Mouse (Mus musculus) heart, postnatal 0 days (tissue): ENCODE results near the gene Ces2e. TPM values are rescaled to one million over a fixed set of nuclear protein-coding genes. Genes with fewer than 3 reads are reported as not detected.

Experiments
- ATAC-seq: fragments of 200-750 bp; cut with Nextera tagmentation; 2 replicates; pipeline ENCODE4 v1.8.0; 2017; ENCODE audit warnings: low read depth, moderate number of reproducible peaks, moderate library complexity; ENCODE audit not compliant: insufficient read depth
- DNase-seq: peaks from one replicate; pipeline ENCODE4 v3.0.0-alpha.2; 2016; ENCODE audit warnings: low spot score
- H3K27ac ChIP-seq: fragments of 300-500 bp; sonication (generic); 2 replicates; pipeline ENCODE4 v1.5.1; 2014; ENCODE audit warnings: low read depth, mild to moderate bottlenecking
- H3K27me3 ChIP-seq: fragments of 300-500 bp; sonication (generic); 2 replicates; pipeline ENCODE4 v1.6.1; 2014; ENCODE audit warnings: low read length, mixed read lengths; ENCODE audit not compliant: control insufficient read depth, insufficient read depth
- H3K36me3 ChIP-seq: fragments of 300-500 bp; sonication (generic); replicated peaks from 2 replicates; pipeline ENCODE4 v1.6.1; 2014; ENCODE audit warnings: low read length, mixed read lengths; ENCODE audit not compliant: control insufficient read depth, insufficient read depth
- H3K4me1 ChIP-seq: fragments of 300-500 bp; sonication (generic); 2 replicates; pipeline ENCODE4 v1.6.1; 2014; ENCODE audit warnings: antibody characterized with exemption; ENCODE audit not compliant: control insufficient read depth, insufficient read depth
- H3K4me2 ChIP-seq: fragments of 300-500 bp; sonication (generic); 2 replicates; pipeline ENCODE4 v1.6.1; 2014; ENCODE audit warnings: low read depth, mild to moderate bottlenecking, low read length, moderate library complexity
- H3K4me3 ChIP-seq: fragments of 300-500 bp; sonication (generic); 2 replicates; pipeline ENCODE4 v1.5.1; 2014; ENCODE audit warnings: low read depth, low read length
- H3K9ac ChIP-seq: fragments of 300-500 bp; sonication (generic); replicated peaks from 2 replicates; pipeline ENCODE4 v1.6.1; 2014; ENCODE audit warnings: low read depth, low read length, mixed read lengths
- H3K9me3 ChIP-seq: fragments of 300-500 bp; sonication (generic); replicated peaks from 2 replicates; pipeline ENCODE4 v1.6.1; 2016; ENCODE audit warnings: low read length; ENCODE audit not compliant: control insufficient read depth
- CTCF ChIP-seq: IDR thresholded peaks from 2 replicates; pipeline ENCODE4 v1.5.1; 2016; ENCODE audit warnings: antibody characterized with exemption, control low read depth, low read depth
- EP300 ChIP-seq: IDR thresholded peaks from 2 replicates; pipeline ENCODE4 v1.6.1; 2016; ENCODE audit warnings: antibody characterized with exemption, low read depth
- WGBS: fragments of 180-500 bp; shearing (Covaris S2); extraction: QIAGEN DNeasy Blood & Tissue Kit; methylation state at CpG from one replicate; pipeline ENCODE4 v1.1.7; 2014; 5-methylcytosine and 5-hydroxymethylcytosine counted together
- polyA plus RNA-seq: library from polyadenylated mRNA; unstranded; fragments of >200 nt; fragmentation: Nextera tagmentation; extraction: Ambion mirVana; gene quantifications from 2 replicates; pipeline ENCODE4 v1.2.1, GENCODE M21; 2015
- total RNA-seq: library from RNA; depleted of rRNA; stranded (reverse); fragments of >200 nt; gene quantifications from 2 replicates; pipeline ENCODE4 v1.2.3, GENCODE M21; 2014; ENCODE audit warnings: low replicate concordance; rRNA removed

Gene Ces2e
- total and polyA plus RNA-seq, 2 experiments from 2014 or later: 0.66 to 2.8 TPM

GRCm38 (mm10) chr8:104963375-104963894 is 37.4 kb downstream of the Ces2e start:
- no peak for TF ChIP-seq EP300
- no peak for TF ChIP-seq CTCF
- Histone ChIP-seq H3K9ac (no peak overlapping the region), H3K27me3 (no peaks in the 10 kb centered on the region), H3K9me3 (no peaks in the 10 kb centered on the region), H3K4me2 (no peak overlapping the region), H3K4me1 (no peaks in the 10 kb centered on the region), H3K27ac (no peak overlapping the region), H3K36me3 (no peaks in the 10 kb centered on the region), H3K4me3 (no peak overlapping the region)
- WGBS: 76% methylated on average over 4 of the region's 4 CpGs
- DNase-seq (no peak), ATAC-seq (no peak)

GRCm38 (mm10) chr8:104984126-104984525 is 58.1 kb downstream of the Ces2e start:
- Histone ChIP-seq H3K27ac (no peak overlapping the region), H3K4me2 (no peak overlapping the region), H3K4me3 (no peak overlapping the region), H3K4me1 (no peaks in the 10 kb centered on the region), H3K27me3 (no peaks in the 10 kb centered on the region), H3K9me3 (peaks cover 7% of the 10 kb centered on the region; the same call in 1 of the 2 replicates), H3K36me3 (no peaks in the 10 kb centered on the region), H3K9ac (no peak overlapping the region)
- TF ChIP-seq CTCF (no peak), EP300 (no peak)
- DNase-seq (no peak), ATAC-seq (no peak)
- 91% methylated on average over 5 of the region's 5 CpGs for WGBS

Other genes starting within 250 kb of the Ces2e start
- 0.42 TPM in 1 of 2 replicates, not detected in the other for gene Ces2a, start 192.3 kb upstream of the Ces2e start, total RNA-seq
- gene Ces2a, start 192.3 kb upstream of the Ces2e start, polyA plus RNA-seq: not detected in 2 replicates
- not detected in 2 replicates for gene Ces2b, start 94.7 kb upstream of the Ces2e start, total RNA-seq
- 0.05 TPM in 1 of 2 replicates, not detected in the other for gene Ces2b, start 94.7 kb upstream of the Ces2e start, polyA plus RNA-seq
- not detected in 2 replicates for gene Ces2c, start 79.2 kb upstream of the Ces2e start, total RNA-seq
- gene Ces2c, start 79.2 kb upstream of the Ces2e start, polyA plus RNA-seq: not detected in 2 replicates
- 0.92 TPM in 1 of 2 replicates, not detected in the other for gene Ces2f, start 21.1 kb downstream of the Ces2e start, total RNA-seq
- gene Ces2f, start 21.1 kb downstream of the Ces2e start, polyA plus RNA-seq: not detected in 2 replicates
- gene Ces2g, start 35.5 kb downstream of the Ces2e start, total RNA-seq: 3.1 and 3.4 TPM in 2 replicates
- 1.5 and 1.8 TPM in 2 replicates for gene Ces2g, start 35.5 kb downstream of the Ces2e start, polyA plus RNA-seq
- gene Ces2h, start 74.6 kb downstream of the Ces2e start, total RNA-seq: not detected in 2 replicates
- not detected in 2 replicates for gene Ces2h, start 74.6 kb downstream of the Ces2e start, polyA plus RNA-seq
- gene Ces3a, start 122.3 kb downstream of the Ces2e start, total RNA-seq: not detected in 2 replicates
- not detected in 2 replicates for gene Ces3a, start 122.3 kb downstream of the Ces2e start, polyA plus RNA-seq
- gene Ces3b, start 157.5 kb downstream of the Ces2e start, total RNA-seq: 0.50 and 1.7 TPM in 2 replicates
- 0.16 and 0.34 TPM in 2 replicates for gene Ces3b, start 157.5 kb downstream of the Ces2e start, polyA plus RNA-seq
- gene Ces4a, start 205.5 kb downstream of the Ces2e start, total RNA-seq: not detected in 2 replicates
- not detected in 2 replicates for gene Ces4a, start 205.5 kb downstream of the Ces2e start, polyA plus RNA-seq
- gene Cbfb, start 244.4 kb downstream of the Ces2e start, total RNA-seq: 50.0 and 70.0 TPM in 2 replicates
- 26.8 and 27.0 TPM in 2 replicates for gene Cbfb, start 244.4 kb downstream of the Ces2e start, polyA plus RNA-seq